Mouse (Mus musculus) heart, embryonic 16.5 days (tissue): ENCODE measurements around the gene Prr19. TPM values are rescaled to one million over a fixed set of nuclear protein-coding genes. Genes with fewer than 3 reads are reported as not detected.

Experiments used
- ATAC-seq: fragments of 200-750 bp; cut with Nextera tagmentation; replicated peaks from 2 replicates; pipeline ENCODE4 v1.8.0; 2017; ENCODE audit warnings: moderate number of reproducible peaks; ENCODE audit not compliant: insufficient read depth, low FRiP score; ENCODE audit errors: extremely low read depth
- H3K27ac ChIP-seq: fragments of 300-500 bp; sonication (generic); 2 replicates; pipeline ENCODE4 v1.5.1; 2014; ENCODE audit warnings: mild to moderate bottlenecking, low read length, control low read depth, moderate library complexity
- H3K27me3 ChIP-seq: fragments of 300-500 bp; sonication (generic); 2 replicates; pipeline ENCODE4 v1.6.1; 2014; ENCODE audit warnings: low read length, mixed read lengths; ENCODE audit not compliant: control insufficient read depth, insufficient read depth
- H3K36me3 ChIP-seq: fragments of 300-500 bp; sonication (generic); 2 replicates; pipeline ENCODE4 v1.6.1; 2014; ENCODE audit not compliant: control insufficient read depth, insufficient read depth
- H3K4me1 ChIP-seq: fragments of 300-500 bp; sonication (generic); 2 replicates; pipeline ENCODE4 v1.6.1; 2014; ENCODE audit warnings: low read length, mixed read lengths; ENCODE audit not compliant: control insufficient read depth, insufficient read depth
- H3K4me2 ChIP-seq: fragments of 300-500 bp; sonication (generic); 2 replicates; pipeline ENCODE4 v1.6.1; 2014; ENCODE audit warnings: low read depth, mild to moderate bottlenecking, control low read depth, low read length
- H3K4me3 ChIP-seq: fragments of 300-500 bp; sonication (generic); 2 replicates; pipeline ENCODE4 v1.5.1; 2014; ENCODE audit warnings: mild to moderate bottlenecking, control low read depth, low read length
- H3K9ac ChIP-seq: fragments of 300-500 bp; sonication (generic); 2 replicates; pipeline ENCODE4 v1.6.1; 2014; ENCODE audit warnings: low read length, control low read depth
- H3K9me3 ChIP-seq: fragments of 300-500 bp; sonication (generic); replicated peaks from 2 replicates; pipeline ENCODE4 v1.6.1; 2016; ENCODE audit warnings: low read length; ENCODE audit not compliant: control insufficient read depth
- WGBS: fragments of 180-500 bp; shearing (Covaris S2); extraction: QIAGEN DNeasy Blood & Tissue Kit; methylation state at CpG from one replicate; pipeline ENCODE4 v1.1.7; 2014; 5-methylcytosine and 5-hydroxymethylcytosine counted together
- polyA plus RNA-seq: library from polyadenylated mRNA; unstranded; fragments of >200 nt; fragmentation: Nextera tagmentation; extraction: Ambion mirVana; gene quantifications from 2 replicates; pipeline ENCODE4 v1.2.1, GENCODE M21; 2015

Prr19 gene
- polyA plus RNA-seq, 1 experiment from 2014 or later = not detected

DNA sequence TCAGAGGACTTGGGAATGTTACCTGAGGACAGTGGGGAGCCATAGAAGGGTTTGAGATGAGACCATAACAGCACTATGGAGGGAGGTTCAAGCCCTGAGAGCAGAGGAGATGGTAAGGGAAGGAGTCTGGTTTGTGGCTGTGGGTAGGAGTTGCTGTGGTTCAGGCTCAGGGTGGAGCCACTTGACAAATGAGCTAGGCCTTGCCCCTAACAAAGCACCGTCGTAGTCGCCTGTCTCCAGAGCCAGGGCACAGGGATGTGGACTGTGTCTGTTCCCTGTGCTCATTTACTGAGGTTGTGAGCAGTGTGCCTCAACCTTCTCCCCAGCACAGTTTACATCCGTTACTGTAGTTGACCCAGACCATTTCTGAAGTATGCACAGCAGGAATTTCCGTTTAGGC is 26.6 kb upstream of the Prr19 start:
- peaks cover 54% of the 10 kb centered on the region for H3K4me1 ChIP-seq
- no peak overlapping the region for H3K4me2 ChIP-seq
- peak overlapping the region; percentile 40; the same call in 1 of the 2 replicates for H3K27ac ChIP-seq
- H3K9me3 ChIP-seq = no peaks in the 10 kb centered on the region
- WGBS = 45% methylated on average over 5 of the region's 5 CpGs
- H3K36me3 ChIP-seq = 0 out of 2 replicates have a peak, but pooled peaks cover 5% of the 10 kb centered on the region
- peak overlapping the region; percentile 64; the same call in 1 of the 2 replicates for H3K9ac ChIP-seq
- H3K27me3 ChIP-seq = no peaks in the 10 kb centered on the region
- ATAC-seq = no peak
- no peak overlapping the region for H3K4me3 ChIP-seq

DNA sequence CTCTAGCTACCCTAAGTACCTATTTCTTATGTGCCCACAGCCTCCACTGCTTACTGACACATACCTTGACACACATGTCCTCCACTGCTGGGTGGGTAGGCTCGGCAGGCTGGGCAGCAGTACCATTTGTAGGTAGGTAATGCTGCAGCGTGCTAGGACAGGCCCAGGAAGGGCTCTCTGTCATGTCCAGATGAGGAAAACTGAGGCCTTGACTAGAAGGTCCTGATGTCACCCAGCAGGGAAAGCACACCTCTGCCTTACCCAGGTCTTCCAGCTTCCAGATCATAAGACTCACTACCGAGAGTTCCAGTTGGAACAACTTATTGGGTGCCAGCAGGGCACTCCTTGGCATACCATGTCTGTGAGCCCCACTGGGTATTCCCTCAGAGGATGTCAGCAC is 26.2 kb upstream of the Prr19 start:
- no peak for ATAC-seq

DNA sequence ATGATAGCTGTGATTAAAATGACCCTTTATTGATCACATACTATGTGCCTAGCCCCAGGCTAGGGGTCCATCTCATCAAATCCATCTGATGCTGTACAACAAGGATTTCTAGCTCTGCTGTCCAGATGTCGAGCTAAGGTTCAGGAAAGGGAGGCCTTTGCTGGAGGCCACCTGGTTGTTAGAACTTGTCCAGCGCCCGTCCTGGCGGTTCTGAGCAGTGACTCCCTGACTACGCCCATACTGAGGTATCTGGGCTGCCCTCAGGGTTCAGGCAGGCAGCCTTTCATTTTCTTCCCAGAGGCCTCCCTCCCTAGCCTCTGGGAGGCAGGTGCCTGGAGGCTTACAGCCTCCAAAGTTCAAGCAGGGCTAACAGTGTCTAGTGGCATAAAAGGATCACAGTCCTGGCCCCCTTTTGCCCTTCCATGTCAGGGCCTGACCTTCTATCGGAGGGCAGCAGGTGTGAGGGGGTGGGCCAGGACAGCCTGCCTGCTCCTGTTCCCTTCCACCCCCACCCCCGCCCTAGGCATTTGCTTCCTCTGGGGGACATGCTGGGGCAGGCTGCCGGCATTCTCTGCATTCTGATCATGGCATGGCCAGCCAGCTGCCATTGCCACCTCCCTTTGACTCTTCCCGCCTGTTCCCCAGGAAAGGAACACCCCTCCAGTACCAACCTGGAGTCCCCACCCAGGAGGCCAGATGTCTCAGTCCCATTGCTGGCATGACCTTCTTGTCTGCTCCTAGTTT is 25.5 kb upstream of the Prr19 start:
- 36% methylated on average over 9 of the region's 9 CpGs for WGBS

More for the DNA sequence above, 26.2 kb upstream of the Prr19 start:
- Histone ChIP-seq H3K27me3 (no peaks in the 10 kb centered on the region), H3K4me2 (no peak overlapping the region), H3K4me3 (no peak overlapping the region), H3K27ac (peak overlapping the region; percentile 40), H3K9ac (peak overlapping the region; percentile 64; the same call in 1 of the 2 replicates), H3K36me3 (0 out of 2 replicates have a peak, but pooled peaks cover 5% of the 10 kb centered on the region), H3K4me1 (peaks cover 53% of the 10 kb centered on the region), H3K9me3 (no peaks in the 10 kb centered on the region)
- WGBS = 91% methylated on average over 3 of the region's 3 CpGs

GRCm38 (mm10) chr7:25277405-25277804 is 23.8 kb upstream of the Prr19 start:
- H3K9ac ChIP-seq = peak overlapping the region; percentile 91
- H3K27me3 ChIP-seq = no peaks in the 10 kb centered on the region
- no peaks in the 10 kb centered on the region for H3K9me3 ChIP-seq
- H3K4me1 ChIP-seq = peaks cover 66% of the 10 kb centered on the region
- peak overlapping the region; percentile 95 for H3K4me2 ChIP-seq
- no peaks in the 10 kb centered on the region for H3K36me3 ChIP-seq
- H3K27ac ChIP-seq = peak overlapping the region; percentile 100
- WGBS = 74% methylated on average over 4 of the region's 4 CpGs
- H3K4me3 ChIP-seq = no peak overlapping the region
- no peak for ATAC-seq

More for the DNA sequence above, 25.5 kb upstream of the Prr19 start:
- Histone ChIP-seq H3K27ac (peak overlapping the region; percentile 100), H3K4me3 (no peak overlapping the region), H3K4me1 (peaks cover 58% of the 10 kb centered on the region), H3K27me3 (no peaks in the 10 kb centered on the region), H3K9ac (peak overlapping the region; percentile 64), H3K4me2 (peak overlapping the region; percentile 7), H3K9me3 (no peaks in the 10 kb centered on the region), H3K36me3 (0 out of 2 replicates have a peak, but pooled peaks cover 5% of the 10 kb centered on the region)
- ATAC-seq = no peak

GRCm38 (mm10) chr7:25277998-25278340 is 23.2 kb upstream of the Prr19 start:
- no peaks in the 10 kb centered on the region for H3K27me3 ChIP-seq
- H3K4me1 ChIP-seq = peaks cover 66% of the 10 kb centered on the region
- H3K4me2 ChIP-seq = peak overlapping the region; percentile 95
- 4% methylated on average over 4 of the region's 4 CpGs for WGBS
- peak overlapping the region; percentile 100 for H3K27ac ChIP-seq
- H3K4me3 ChIP-seq = peak overlapping the region; percentile 81
- H3K36me3 ChIP-seq = no peaks in the 10 kb centered on the region
- H3K9ac ChIP-seq = peak overlapping the region; percentile 91
- no peaks in the 10 kb centered on the region for H3K9me3 ChIP-seq
- no peak for ATAC-seq

- under 1% methylated on average over 53 of the region's 60 CpGs for whole genome bisulfite sequencing
- Histone ChIP-seq H3K9ac (peak overlapping the region; percentile 91), H3K4me1 (peaks cover 69% of the 10 kb centered on the region), H3K27ac (peak overlapping the region; percentile 100), H3K4me3 (peak overlapping the region; percentile 81), H3K9me3 (no peaks in the 10 kb centered on the region), H3K36me3 (no peaks in the 10 kb centered on the region), H3K27me3 (no peaks in the 10 kb centered on the region), H3K4me2 (peak overlapping the region; percentile 95)
- ATAC-seq = peak; percentile 47
Observed at GRCm38 (mm10) chr7:25278341-25279075, 22.7 kb upstream of the Prr19 start.

- Histone ChIP-seq H3K4me2 (peak overlapping the region; percentile 95), H3K27ac (peak overlapping the region; percentile 100), H3K36me3 (no peaks in the 10 kb centered on the region), H3K4me3 (peak overlapping the region; percentile 81), H3K27me3 (no peaks in the 10 kb centered on the region), H3K9me3 (no peaks in the 10 kb centered on the region), H3K4me1 (peaks cover 70% of the 10 kb centered on the region), H3K9ac (peak overlapping the region; percentile 91)
- peak; percentile 23 for ATAC-seq
- WGBS = under 1% methylated on average over 43 of the region's 49 CpGs
Observed at GRCm38 (mm10) chr7:25279076-25279860, 21.9 kb upstream of the Prr19 start.

- peak; percentile 8 for ATAC-seq
- Histone ChIP-seq H3K27me3 (no peaks in the 10 kb centered on the region), H3K9me3 (no peaks in the 10 kb centered on the region), H3K4me1 (peaks cover 67% of the 10 kb centered on the region), H3K36me3 (peaks cover 4% of the 10 kb centered on the region; the same call in 1 of the 2 replicates), H3K27ac (peak overlapping the region; percentile 100), H3K4me2 (peak overlapping the region; percentile 95), H3K9ac (peak overlapping the region; percentile 91), H3K4me3 (peak overlapping the region; percentile 81)
- under 1% methylated on average over 6 of the region's 6 CpGs for WGBS
Observed at GRCm38 (mm10) chr7:25279861-25280791, 21.1 kb upstream of the Prr19 start.
